Mouse (Mus musculus): ENCODE results near the gene Arl4c. TPM values are rescaled to one million over a fixed set of nuclear protein-coding genes. Genes with fewer than 3 reads are reported as not detected.

The Arl4c gene
- total and polyA plus RNA-seq, 2 experiments: 0.86 to 1.4 TPM

DNA sequence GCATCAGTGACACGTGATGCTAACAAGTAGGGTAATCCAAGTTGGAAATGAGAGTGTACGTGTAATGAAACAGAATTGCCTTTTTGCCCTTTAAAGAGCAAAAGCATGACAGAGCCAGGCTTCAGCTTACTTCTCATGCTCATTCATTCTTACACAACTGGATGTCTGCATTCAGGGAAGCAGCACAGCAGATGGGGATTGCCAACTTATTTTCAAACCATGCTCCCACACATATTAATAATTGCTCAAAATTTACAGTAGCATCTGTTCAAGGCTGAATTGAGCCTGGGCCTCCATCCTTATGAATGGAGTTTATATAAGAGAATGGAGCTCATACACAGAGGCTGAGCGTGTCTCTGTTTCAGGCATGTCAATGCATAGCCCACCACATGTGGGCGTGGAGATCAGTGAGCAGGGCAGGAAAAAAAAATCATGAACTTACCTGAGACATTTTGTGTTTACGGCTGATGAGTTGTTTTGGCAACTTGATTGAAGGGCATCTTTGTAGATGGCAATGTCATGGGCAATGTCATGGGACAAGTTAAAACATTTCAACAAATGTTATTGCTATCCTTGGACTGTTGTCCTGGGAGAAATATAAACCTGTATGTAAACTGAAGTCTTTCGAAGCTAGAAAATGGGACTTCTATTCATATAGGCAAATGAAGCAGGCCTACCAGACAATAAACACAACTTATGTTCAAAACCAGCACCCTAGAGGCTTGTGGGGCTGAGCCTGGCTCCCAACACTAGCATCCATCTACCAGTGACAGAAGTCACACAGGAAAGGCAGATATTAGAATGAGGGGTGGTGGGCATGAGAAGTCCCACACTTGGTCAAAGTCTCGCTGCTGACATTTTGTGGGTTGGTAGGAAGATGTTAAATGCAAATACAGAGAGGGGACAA lies 48.2 kb downstream of the Arl4c start:
- Histone ChIP-seq H3K27me3 (ENCODE audit: control insufficient read depth, insufficient read depth, low read length) (no peaks in the 10 kb centered on the region), H3K9ac (ENCODE audit: low read depth, low read length) (no peak overlapping the region), H3K4me1 (ENCODE audit: control insufficient read depth, insufficient read depth, low read length) (no peaks in the 10 kb centered on the region), H3K79me2 (ENCODE audit: control insufficient read depth, insufficient read depth, low read length) (no peaks in the 10 kb centered on the region), H3K36me3 (ENCODE audit: control insufficient read depth, insufficient read depth, low read length) (no peaks in the 10 kb centered on the region), H3K27ac (replicated peaks; ENCODE audit: insufficient read depth, low read depth, low read length) (no peak overlapping the region), H3K4me3 (ENCODE audit: insufficient read depth, low read depth, low read length) (no peak overlapping the region)
- DNase-seq (ENCODE audit: extremely low read depth, low read depth, low spot score): no peak
- no peak for TF ChIP-seq CTCF (IDR thresholded peaks at IDR 0.05; ENCODE audit: low read depth, low read length)
- TF ChIP-seq POLR2A (IDR thresholded peaks at IDR 0.05; ENCODE audit: extremely low read depth, insufficient read depth, low read length): no peak
- WGBS: 91% methylated on average over 7 of the region's 7 CpGs

DNA sequence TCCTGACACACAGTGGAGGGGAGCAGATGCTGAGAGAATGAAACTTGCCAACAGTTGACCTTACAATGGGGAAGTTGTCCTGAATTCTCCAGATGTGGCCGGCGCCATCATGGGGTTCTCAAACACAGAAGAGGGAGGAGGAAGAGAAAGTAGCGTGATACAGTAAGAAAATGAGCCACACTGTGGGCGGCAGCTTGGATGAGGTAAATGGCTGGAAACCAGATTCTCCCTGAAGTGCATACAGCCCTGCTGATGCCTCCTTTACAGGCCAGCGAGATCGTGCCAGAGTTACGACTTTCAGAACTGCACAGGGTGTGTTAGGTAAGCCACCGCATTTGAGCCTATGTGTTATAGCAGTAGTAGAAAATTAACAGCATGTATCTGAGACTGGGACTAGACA lies 49.3 kb downstream of the Arl4c start:
- Histone ChIP-seq H3K9ac (ENCODE audit: low read depth, low read length) (no peak overlapping the region), H3K79me2 (ENCODE audit: control insufficient read depth, insufficient read depth, low read length) (no peaks in the 10 kb centered on the region), H3K36me3 (ENCODE audit: control insufficient read depth, insufficient read depth, low read length) (no peaks in the 10 kb centered on the region), H3K27me3 (ENCODE audit: control insufficient read depth, insufficient read depth, low read length) (no peaks in the 10 kb centered on the region), H3K4me3 (ENCODE audit: insufficient read depth, low read depth, low read length) (no peak overlapping the region), H3K4me1 (ENCODE audit: control insufficient read depth, insufficient read depth, low read length) (no peaks in the 10 kb centered on the region), H3K27ac (replicated peaks; ENCODE audit: insufficient read depth, low read depth, low read length) (no peak overlapping the region)
- peak; percentile 20 for DNase-seq (ENCODE audit: extremely low read depth, low read depth, low spot score)
- WGBS: 89% methylated on average over 8 of the region's 8 CpGs
- TF ChIP-seq POLR2A (IDR thresholded peaks at IDR 0.05; ENCODE audit: extremely low read depth, insufficient read depth, low read length) (no peak), CTCF (IDR thresholded peaks at IDR 0.05; ENCODE audit: low read depth, low read length) (no peak)

DNA sequence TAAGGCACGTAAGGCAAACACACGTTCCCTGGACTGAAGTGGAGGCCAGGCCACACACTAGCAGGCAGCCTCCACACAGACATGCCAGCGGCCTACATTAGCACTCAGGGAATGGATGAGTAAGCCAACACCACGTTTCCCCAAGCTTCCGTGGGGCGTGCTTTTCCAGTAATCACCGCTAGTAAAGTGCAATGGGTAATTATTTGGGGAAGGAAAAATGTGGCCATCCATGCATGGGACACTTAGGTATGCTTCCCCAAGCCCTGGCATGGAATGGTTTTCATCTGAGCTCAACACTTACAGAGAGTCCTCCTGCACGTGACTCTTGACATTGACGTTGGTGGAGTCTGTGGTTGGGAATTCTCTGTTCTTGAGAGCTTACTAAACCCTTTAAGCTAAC lies 50.4 kb downstream of the Arl4c start:
- Histone ChIP-seq H3K4me1 (ENCODE audit: control insufficient read depth, insufficient read depth, low read length) (no peaks in the 10 kb centered on the region), H3K27ac (replicated peaks; ENCODE audit: insufficient read depth, low read depth, low read length) (no peak overlapping the region), H3K36me3 (ENCODE audit: control insufficient read depth, insufficient read depth, low read length) (no peaks in the 10 kb centered on the region), H3K9ac (ENCODE audit: low read depth, low read length) (no peak overlapping the region), H3K79me2 (ENCODE audit: control insufficient read depth, insufficient read depth, low read length) (no peaks in the 10 kb centered on the region), H3K4me3 (ENCODE audit: insufficient read depth, low read depth, low read length) (no peak overlapping the region), H3K27me3 (ENCODE audit: control insufficient read depth, insufficient read depth, low read length) (no peaks in the 10 kb centered on the region)
- TF ChIP-seq POLR2A (IDR thresholded peaks at IDR 0.05; ENCODE audit: extremely low read depth, insufficient read depth, low read length) (no peak), CTCF (IDR thresholded peaks at IDR 0.05; ENCODE audit: low read depth, low read length) (no peak)
- no peak for DNase-seq (ENCODE audit: extremely low read depth, low read depth, low spot score)
- WGBS: 81% methylated on average over 9 of the region's 9 CpGs

DNA sequence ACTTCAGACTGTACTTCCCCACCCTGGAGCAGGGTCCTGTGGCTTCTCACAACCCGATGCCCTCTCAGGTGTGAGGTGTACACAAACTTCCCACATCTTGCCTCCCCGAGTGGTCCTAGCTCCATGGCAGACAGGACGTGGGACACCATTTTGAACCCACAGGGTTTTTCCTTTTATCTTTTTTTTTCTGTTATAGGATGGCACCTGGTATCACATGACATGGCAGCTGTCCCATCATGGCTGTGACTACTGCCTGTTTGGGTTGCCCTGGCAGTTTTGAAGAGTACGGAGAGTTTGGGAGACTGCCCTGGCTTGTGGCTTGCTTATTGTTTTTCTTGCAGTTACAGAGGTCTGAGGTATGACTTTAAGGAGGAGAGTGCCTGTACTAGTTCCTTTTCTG lies 53.3 kb downstream of the Arl4c start:
- Histone ChIP-seq H3K36me3 (ENCODE audit: control insufficient read depth, insufficient read depth, low read length) (no peaks in the 10 kb centered on the region), H3K27me3 (ENCODE audit: control insufficient read depth, insufficient read depth, low read length) (no peaks in the 10 kb centered on the region), H3K27ac (replicated peaks; ENCODE audit: insufficient read depth, low read depth, low read length) (no peak overlapping the region), H3K9ac (ENCODE audit: low read depth, low read length) (no peak overlapping the region), H3K4me3 (ENCODE audit: insufficient read depth, low read depth, low read length) (no peak overlapping the region), H3K4me1 (ENCODE audit: control insufficient read depth, insufficient read depth, low read length) (no peaks in the 10 kb centered on the region), H3K79me2 (ENCODE audit: control insufficient read depth, insufficient read depth, low read length) (no peaks in the 10 kb centered on the region)
- DNase-seq (ENCODE audit: extremely low read depth, low read depth, low spot score): no peak
- TF ChIP-seq CTCF (IDR thresholded peaks at IDR 0.05; ENCODE audit: low read depth, low read length) (no peak), POLR2A (IDR thresholded peaks at IDR 0.05; ENCODE audit: extremely low read depth, insufficient read depth, low read length) (no peak)
- 93% methylated on average over 4 of the region's 4 CpGs for WGBS

DNA sequence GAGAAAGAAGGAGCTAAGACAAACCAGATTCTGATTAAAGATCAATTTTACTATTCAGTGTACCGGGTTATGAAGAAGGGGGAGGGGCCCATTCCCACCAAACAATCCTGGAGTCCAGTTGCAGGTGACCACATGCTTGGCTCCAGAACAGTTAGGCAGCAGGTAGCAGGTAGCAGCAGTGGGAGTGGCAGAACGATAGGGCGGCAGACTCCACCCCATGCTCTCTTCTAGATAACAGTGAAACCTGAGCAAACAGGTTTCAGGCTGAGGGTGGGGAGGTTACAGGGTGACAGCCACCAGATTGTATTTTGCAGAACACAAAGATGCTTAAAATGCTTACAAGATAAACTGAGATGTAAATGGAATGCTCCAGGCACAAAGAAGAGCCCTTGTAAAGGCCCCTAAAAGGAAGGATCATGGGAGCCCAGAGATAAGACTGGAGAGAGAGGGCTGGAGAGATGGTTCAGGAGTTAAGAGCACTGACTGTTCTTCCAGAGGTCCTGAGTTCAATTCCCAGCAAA lies 56.4 kb downstream of the Arl4c start:
- TF ChIP-seq CTCF (IDR thresholded peaks at IDR 0.05; ENCODE audit: low read depth, low read length) (no peak), POLR2A (IDR thresholded peaks at IDR 0.05; ENCODE audit: extremely low read depth, insufficient read depth, low read length) (no peak)
- 38% methylated on average over 3 of the region's 3 CpGs for WGBS
- Histone ChIP-seq H3K9ac (ENCODE audit: low read depth, low read length) (no peak overlapping the region), H3K36me3 (ENCODE audit: control insufficient read depth, insufficient read depth, low read length) (no peaks in the 10 kb centered on the region), H3K79me2 (ENCODE audit: control insufficient read depth, insufficient read depth, low read length) (no peaks in the 10 kb centered on the region), H3K27me3 (ENCODE audit: control insufficient read depth, insufficient read depth, low read length) (no peaks in the 10 kb centered on the region), H3K4me1 (ENCODE audit: control insufficient read depth, insufficient read depth, low read length) (no peaks in the 10 kb centered on the region), H3K4me3 (ENCODE audit: insufficient read depth, low read depth, low read length) (no peak overlapping the region), H3K27ac (replicated peaks; ENCODE audit: insufficient read depth, low read depth, low read length) (no peak overlapping the region)
- no peak for DNase-seq (ENCODE audit: extremely low read depth, low read depth, low spot score)

DNA sequence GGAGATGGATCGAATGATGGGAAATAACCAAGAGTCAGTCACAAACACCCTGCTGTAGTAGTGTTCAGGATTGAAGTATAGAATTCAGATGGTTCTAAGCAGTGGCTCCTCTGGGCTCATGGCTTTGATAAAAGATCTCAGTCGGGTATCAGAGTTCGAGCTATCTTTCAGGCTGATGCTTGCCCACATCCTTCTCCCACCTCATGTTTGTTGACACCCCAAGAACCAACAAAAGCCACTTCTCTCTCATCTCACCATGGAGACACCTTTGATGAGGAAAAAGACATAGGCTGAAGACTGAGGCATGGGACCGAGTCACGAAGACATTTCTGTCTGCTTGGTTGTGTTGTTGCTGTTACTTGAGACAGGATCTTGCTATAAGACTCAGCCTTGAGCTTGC lies 57.6 kb downstream of the Arl4c start:
- WGBS: 76% methylated on average over 5 of the region's 5 CpGs
- Histone ChIP-seq H3K4me3 (ENCODE audit: insufficient read depth, low read depth, low read length) (no peak overlapping the region), H3K79me2 (ENCODE audit: control insufficient read depth, insufficient read depth, low read length) (no peaks in the 10 kb centered on the region), H3K36me3 (ENCODE audit: control insufficient read depth, insufficient read depth, low read length) (no peaks in the 10 kb centered on the region), H3K9ac (ENCODE audit: low read depth, low read length) (no peak overlapping the region), H3K4me1 (ENCODE audit: control insufficient read depth, insufficient read depth, low read length) (no peaks in the 10 kb centered on the region), H3K27ac (replicated peaks; ENCODE audit: insufficient read depth, low read depth, low read length) (no peak overlapping the region), H3K27me3 (ENCODE audit: control insufficient read depth, insufficient read depth, low read length) (no peaks in the 10 kb centered on the region)
- TF ChIP-seq POLR2A (IDR thresholded peaks at IDR 0.05; ENCODE audit: extremely low read depth, insufficient read depth, low read length) (no peak), CTCF (IDR thresholded peaks at IDR 0.05; ENCODE audit: low read depth, low read length) (no peak)
- no peak for DNase-seq (ENCODE audit: extremely low read depth, low read depth, low spot score)
